Mouse (Mus musculus) liver, embryonic 13.5 days (tissue): ENCODE data around the gene Bbs5. TPM values are rescaled to one million over a fixed set of nuclear protein-coding genes. Genes with fewer than 3 reads are reported as not detected.

Experiments
- ATAC-seq: fragments of 200-750 bp; cut with Nextera tagmentation; 2 replicates; pipeline ENCODE4 v1.8.0; 2017; ENCODE audit warnings: low read depth, mild to moderate bottlenecking, moderate number of reproducible peaks, moderate library complexity
- DNase-seq: peaks from one replicate; pipeline ENCODE4 v3.0.0; 2022
- H3K27ac ChIP-seq: fragments of 300-500 bp; sonication (generic); 2 replicates; pipeline ENCODE4 v1.5.1; 2015; ENCODE audit warnings: moderate library complexity, mild to moderate bottlenecking, inconsistent platforms
- H3K27me3 ChIP-seq: fragments of 300-500 bp; sonication (generic); 2 replicates; pipeline ENCODE4 v1.6.1; 2015; ENCODE audit warnings: mild to moderate bottlenecking, inconsistent platforms
- H3K36me3 ChIP-seq: fragments of 300-500 bp; sonication (generic); 2 replicates; pipeline ENCODE4 v1.6.1; 2015; ENCODE audit warnings: mild to moderate bottlenecking, inconsistent platforms
- H3K4me1 ChIP-seq: fragments of 300-500 bp; sonication (generic); replicated peaks from 2 replicates; pipeline ENCODE4 v1.6.1; 2015; ENCODE audit warnings: inconsistent platforms
- H3K4me2 ChIP-seq: fragments of 300-500 bp; sonication (generic); 2 replicates; pipeline ENCODE4 v1.6.1; 2015; ENCODE audit warnings: inconsistent platforms, mild to moderate bottlenecking, moderate library complexity
- H3K4me3 ChIP-seq: fragments of 300-500 bp; sonication (generic); replicated peaks from 2 replicates; pipeline ENCODE4 v1.5.1; 2015; ENCODE audit warnings: mild to moderate bottlenecking, inconsistent platforms
- H3K9ac ChIP-seq: fragments of 300-500 bp; sonication (generic); 2 replicates; pipeline ENCODE4 v1.6.1; 2015; ENCODE audit warnings: mild to moderate bottlenecking, inconsistent platforms
- H3K9me3 ChIP-seq: fragments of 300-500 bp; sonication (generic); replicated peaks from 2 replicates; pipeline ENCODE4 v1.6.1; 2016; ENCODE audit warnings: inconsistent platforms
- WGBS: fragments of 180-500 bp; shearing (Covaris S2); methylation state at CpG from one replicate; pipeline ENCODE4 v1.1.7; 2015; ENCODE audit not compliant: insufficient replicate concordance; 5-methylcytosine and 5-hydroxymethylcytosine counted together
- polyA plus RNA-seq: library from polyadenylated mRNA; unstranded; fragments of >200 nt; fragmentation: Nextera tagmentation; extraction: Ambion mirVana; gene quantifications from 2 replicates; pipeline ENCODE4 v1.2.1, GENCODE M21; 2015

The Bbs5 gene
- 4.7 and 6.4 TPM in 2 replicates for polyA plus RNA-seq

GRCm38 (mm10) chr2:69646726-69647490 lies at the start of gene Bbs5:
Gene Bbs5 (plus strand): TSS chr2:69647171.
- DNase-seq (peak; percentile 73), ATAC-seq (peak; percentile 87)
- WGBS, result 5% methylated on average over 43 of the region's 43 CpGs
- Histone ChIP-seq H3K4me2 (peak within 1 kb of the TSS; percentile 75), H3K9me3 (no peaks in the 10 kb centered on the region), H3K9ac (peak within 1 kb of the TSS; percentile 60), H3K36me3 (no peaks in the 10 kb centered on the region), H3K4me3 (peak within 1 kb of the TSS; percentile 67), H3K27ac (no peak within 1 kb of the TSS), H3K4me1 (peaks cover 15% of the 10 kb centered on the region), H3K27me3 (no peaks in the 10 kb centered on the region)

- Histone ChIP-seq H3K27ac (no peak overlapping the region), H3K9me3 (no peaks in the 10 kb centered on the region), H3K36me3 (no peaks in the 10 kb centered on the region), H3K4me1 (no peaks in the 10 kb centered on the region), H3K27me3 (no peaks in the 10 kb centered on the region), H3K4me2 (no peak overlapping the region), H3K4me3 (no peak overlapping the region), H3K9ac (no peak overlapping the region)
- ATAC-seq (no peak), DNase-seq (no peak)
- 66% methylated on average over 7 of the region's 7 CpGs for WGBS
Observed at GRCm38 (mm10) chr2:69603726-69604393, 43.1 kb upstream of the Bbs5 start.

- Histone ChIP-seq H3K27me3 (no peaks in the 10 kb centered on the region), H3K4me1 (no peaks in the 10 kb centered on the region), H3K4me3 (no peak overlapping the region), H3K27ac (no peak overlapping the region), H3K9ac (no peak overlapping the region), H3K4me2 (no peak overlapping the region), H3K36me3 (no peaks in the 10 kb centered on the region), H3K9me3 (no peaks in the 10 kb centered on the region)
- WGBS, result 66% methylated on average over 3 of the region's 3 CpGs
- ATAC-seq (no peak), DNase-seq (no peak)
Observed at GRCm38 (mm10) chr2:69606621-69607020, 40.4 kb upstream of the Bbs5 start.

DNA sequence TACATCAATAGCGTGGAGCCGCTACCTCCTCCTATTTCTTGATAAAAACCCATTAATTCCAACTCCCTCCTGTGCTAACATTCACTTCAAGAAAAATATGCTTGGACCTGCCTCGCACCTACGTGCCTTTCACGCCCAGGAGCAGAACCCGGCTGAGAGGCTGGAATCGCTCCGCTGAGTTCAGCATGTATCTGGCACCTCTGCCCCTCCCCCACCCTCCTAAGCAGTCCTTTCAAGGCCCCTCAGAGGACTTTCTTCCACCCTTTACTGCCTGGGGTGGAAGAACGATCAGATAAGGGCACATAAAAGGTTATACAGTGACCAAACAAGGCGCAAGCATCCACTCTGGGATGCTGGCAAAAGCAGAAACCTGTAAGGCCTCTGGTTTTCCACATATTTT lies 34.7 kb upstream of the Bbs5 start:
- Histone ChIP-seq H3K9ac (no peak overlapping the region), H3K4me1 (no peaks in the 10 kb centered on the region), H3K4me2 (no peak overlapping the region), H3K36me3 (no peaks in the 10 kb centered on the region), H3K4me3 (no peak overlapping the region), H3K9me3 (no peaks in the 10 kb centered on the region), H3K27ac (no peak overlapping the region), H3K27me3 (peaks cover 4% of the 10 kb centered on the region; the same call in 1 of the 2 replicates)
- ATAC-seq (no peak), DNase-seq (no peak)
- WGBS, result 21% methylated on average over 10 of the region's 10 CpGs

GRCm38 (mm10) chr2:69612716-69613115 lies 34.3 kb upstream of the Bbs5 start:
- no peak for DNase-seq
- Histone ChIP-seq H3K4me1 (no peaks in the 10 kb centered on the region), H3K27ac (no peak overlapping the region), H3K4me2 (no peak overlapping the region), H3K9ac (no peak overlapping the region), H3K36me3 (no peaks in the 10 kb centered on the region), H3K9me3 (no peaks in the 10 kb centered on the region), H3K27me3 (peaks cover 4% of the 10 kb centered on the region; the same call in 1 of the 2 replicates), H3K4me3 (no peak overlapping the region)
- 53% methylated on average over 9 of the region's 9 CpGs for WGBS
- no peak for ATAC-seq

GRCm38 (mm10) chr2:69613237-69613636 lies 33.7 kb upstream of the Bbs5 start:
- Histone ChIP-seq H3K36me3 (no peaks in the 10 kb centered on the region), H3K27ac (no peak overlapping the region), H3K4me3 (no peak overlapping the region), H3K4me2 (no peak overlapping the region), H3K9ac (no peak overlapping the region), H3K4me1 (no peaks in the 10 kb centered on the region), H3K27me3 (peaks cover 4% of the 10 kb centered on the region; the same call in 1 of the 2 replicates), H3K9me3 (no peaks in the 10 kb centered on the region)
- 28% methylated on average over 4 of the region's 4 CpGs for WGBS
- peak; percentile 49 for DNase-seq
- no peak for ATAC-seq

- Histone ChIP-seq H3K9ac (no peak overlapping the region), H3K4me2 (no peak overlapping the region), H3K27me3 (no peaks in the 10 kb centered on the region), H3K4me1 (no peaks in the 10 kb centered on the region), H3K4me3 (no peak overlapping the region), H3K27ac (no peak overlapping the region), H3K9me3 (no peaks in the 10 kb centered on the region), H3K36me3 (no peaks in the 10 kb centered on the region)
- ATAC-seq, result no peak
- no peak for DNase-seq
Observed at GRCm38 (mm10) chr2:69618336-69618735, 28.6 kb upstream of the Bbs5 start.

- Histone ChIP-seq H3K27ac (no peak overlapping the region), H3K4me2 (no peak overlapping the region), H3K36me3 (no peaks in the 10 kb centered on the region), H3K9ac (no peak overlapping the region), H3K4me1 (no peaks in the 10 kb centered on the region), H3K9me3 (no peaks in the 10 kb centered on the region), H3K4me3 (no peak overlapping the region), H3K27me3 (no peaks in the 10 kb centered on the region)
- no peak for DNase-seq
- ATAC-seq, result no peak
Observed at GRCm38 (mm10) chr2:69619286-69619685, 27.7 kb upstream of the Bbs5 start.

- H3K9ac ChIP-seq, result no peak overlapping the region
- H3K4me2 ChIP-seq, result no peak overlapping the region
- no peaks in the 10 kb centered on the region for H3K36me3 ChIP-seq
- ATAC-seq (no peak), DNase-seq (no peak)
- H3K9me3 ChIP-seq, result no peaks in the 10 kb centered on the region
- no peak overlapping the region for H3K4me3 ChIP-seq
- no peak overlapping the region for H3K27ac ChIP-seq
- WGBS, result 73% methylated on average over 17 of the region's 17 CpGs
- H3K4me1 ChIP-seq, result no peaks in the 10 kb centered on the region
- H3K27me3 ChIP-seq, result no peaks in the 10 kb centered on the region
Observed at GRCm38 (mm10) chr2:69629215-69629614, 17.8 kb upstream of the Bbs5 start.

DNA sequence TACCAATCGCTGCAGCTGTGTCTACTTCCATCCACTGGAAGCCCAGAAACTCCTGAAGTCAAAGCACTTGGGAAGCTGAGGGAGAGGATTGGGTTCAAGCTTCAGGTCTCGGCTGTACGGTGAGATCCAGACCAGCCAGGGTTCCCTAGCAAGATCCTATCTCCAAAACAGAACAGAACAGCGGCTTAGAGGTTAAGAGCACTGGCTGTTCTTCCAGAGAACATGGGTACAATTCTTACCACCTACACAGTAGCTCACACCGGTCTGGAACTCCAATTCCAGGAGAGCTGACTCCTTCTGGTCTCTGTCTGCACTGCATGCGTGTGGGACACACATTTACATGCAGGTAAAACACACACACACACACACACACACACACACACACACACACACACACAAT lies 17.1 kb upstream of the Bbs5 start:
- 70% methylated on average over 6 of the region's 6 CpGs for WGBS
- no peak for DNase-seq
- Histone ChIP-seq H3K27ac (no peak overlapping the region), H3K4me1 (no peaks in the 10 kb centered on the region), H3K36me3 (no peaks in the 10 kb centered on the region), H3K27me3 (no peaks in the 10 kb centered on the region), H3K4me3 (no peak overlapping the region), H3K4me2 (no peak overlapping the region), H3K9me3 (no peaks in the 10 kb centered on the region), H3K9ac (no peak overlapping the region)
- no peak for ATAC-seq

DNA sequence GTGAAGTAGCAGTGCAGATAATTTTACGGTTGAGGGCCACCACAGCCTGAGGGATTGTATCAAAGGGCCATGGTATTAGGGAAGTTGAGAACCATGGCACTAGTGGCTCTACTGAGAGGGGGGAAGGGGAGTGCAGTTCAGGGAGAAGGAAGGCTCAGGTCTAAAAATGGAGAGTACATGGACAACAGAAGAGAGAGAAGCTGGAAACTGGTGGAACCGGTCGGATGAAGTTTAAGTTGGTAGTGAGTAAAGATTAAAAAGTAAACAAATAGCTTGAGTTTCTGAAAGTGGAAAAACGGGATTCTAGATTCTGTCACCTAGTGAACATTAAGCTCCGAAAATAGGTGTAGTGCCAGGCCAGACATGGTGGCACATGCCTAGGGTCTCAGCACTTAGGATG lies 16.2 kb upstream of the Bbs5 start:
- no peaks in the 10 kb centered on the region for H3K9me3 ChIP-seq
- WGBS, result 71% methylated on average over 5 of the region's 5 CpGs
- ATAC-seq (no peak), DNase-seq (no peak)
- H3K27me3 ChIP-seq, result no peaks in the 10 kb centered on the region
- H3K27ac ChIP-seq, result no peak overlapping the region
- no peak overlapping the region for H3K4me2 ChIP-seq
- H3K9ac ChIP-seq, result no peak overlapping the region
- no peaks in the 10 kb centered on the region for H3K36me3 ChIP-seq
- H3K4me1 ChIP-seq, result 0 out of 2 replicates have a peak, but pooled peaks cover 3% of the 10 kb centered on the region
- H3K4me3 ChIP-seq, result no peak overlapping the region

- Histone ChIP-seq H3K36me3 (no peaks in the 10 kb centered on the region), H3K27ac (no peak overlapping the region), H3K4me3 (no peak overlapping the region), H3K4me1 (0 out of 2 replicates have a peak, but pooled peaks cover 3% of the 10 kb centered on the region), H3K9me3 (0 out of 2 replicates have a peak, but pooled peaks cover 2% of the 10 kb centered on the region), H3K4me2 (no peak overlapping the region), H3K9ac (no peak overlapping the region), H3K27me3 (no peaks in the 10 kb centered on the region)
- 61% methylated on average over 2 of the region's 2 CpGs for WGBS
- no peak for ATAC-seq
- no peak for DNase-seq
Observed at GRCm38 (mm10) chr2:69631449-69631848, 15.5 kb upstream of the Bbs5 start.
